ENCODE assay signal across 15 mouse cellular contexts in the genomic region with DNA sequence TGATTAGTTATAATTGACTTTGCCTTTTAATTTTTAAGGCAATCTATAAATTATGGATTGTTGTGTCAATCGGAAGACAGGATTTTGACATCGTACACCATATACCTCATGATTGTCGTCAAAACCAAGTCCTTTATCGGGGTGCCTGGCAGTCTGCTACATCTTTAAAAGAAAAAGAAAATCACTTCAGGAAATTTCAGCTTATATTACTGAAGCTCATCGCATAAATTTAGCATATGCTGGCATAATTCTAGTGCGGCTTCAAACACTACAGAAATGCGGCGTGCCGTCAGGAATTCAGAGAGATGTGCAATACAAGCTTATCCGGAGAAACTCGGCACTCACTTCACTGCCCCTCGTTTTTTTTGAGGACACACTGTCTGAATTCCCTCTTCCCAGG.
A peak's percentile ranks its signal among the peaks of the same experiment; 100 is the strongest.
DNase-seq lines count a peak whose midpoint lies in the region; ATAC-seq and TF ChIP-seq lines count a peak whose summit lies in the region.
"Had no signal": no experiment of that assay in that cellular context is flagged by ENCODE, and none has a peak within 500 bp of the region (broad histone marks: within the 10 kb centered on the region; RNA-seq: fewer than 3 reads in every experiment).

No protein-coding gene starts in this region.

- no peak overlapping the region for H3K9ac ChIP-seq in heart, embryonic 12.5 days
- H3K9ac ChIP-seq in neural tube, embryonic 13.5 days: no peak overlapping the region
- H3K9ac ChIP-seq: limb, embryonic 13.5 days; neural tube, embryonic 12.5 days had no signal

- H3K4me1 ChIP-seq in heart, embryonic 12.5 days (replicated peaks): peaks cover 3% of the 10 kb centered on the region; the same call in 1 of the 2 replicates
- H3K4me1 ChIP-seq in neural tube, embryonic 13.5 days (replicated peaks): peaks cover 29% of the 10 kb centered on the region

- peak overlapping the region; percentile 38 for H3K4me3 ChIP-seq in heart, embryonic 12.5 days
- peak overlapping the region; percentile 41 for H3K4me3 ChIP-seq in layer of hippocampus, adult 2 months
- no peak overlapping the region for H3K4me3 ChIP-seq in neural tube, embryonic 13.5 days
- H3K4me3 ChIP-seq: limb, embryonic 13.5 days; neural tube, embryonic 12.5 days had no signal

- ATAC-seq in heart, embryonic 12.5 days (ENCODE audit: insufficient number of reproducible peaks, low FRiP score): no peak
- ATAC-seq in neural tube, embryonic 13.5 days (ENCODE audit: low read depth): no peak
- ATAC-seq: activated CD4-positive, CD25-positive, alpha-beta regulatory T cell, adult 4 months had no signal

- H3K27me3 ChIP-seq in heart, embryonic 12.5 days (replicated peaks): no peaks in the 10 kb centered on the region
- no peaks in the 10 kb centered on the region for H3K27me3 ChIP-seq in neural tube, embryonic 13.5 days
- H3K27me3 ChIP-seq: CH12.LX; limb, embryonic 13.5 days; neural tube, embryonic 12.5 days had no signal

- no peak overlapping the region; the same call in 1 of the 2 replicates for H3K27ac ChIP-seq in heart, embryonic 12.5 days (ENCODE audit: poor library complexity, severe bottlenecking)
- H3K27ac ChIP-seq in layer of hippocampus, adult 2 months: peak overlapping the region; percentile 24; the same call in 1 of the 2 replicates
- peak overlapping the region; percentile 29; the same call in 1 of the 2 replicates for H3K27ac ChIP-seq in neural tube, embryonic 13.5 days (replicated peaks)
- H3K27ac ChIP-seq: limb, embryonic 13.5 days; neural tube, embryonic 12.5 days had no signal

- intact Hi-C loops in heart, postnatal 36 days (cut with DNase I): no loop called here

- no peaks in the 10 kb centered on the region for H3K36me3 ChIP-seq in heart, embryonic 12.5 days
- no peaks in the 10 kb centered on the region for H3K36me3 ChIP-seq in neural tube, embryonic 13.5 days
- H3K36me3 ChIP-seq: limb, embryonic 13.5 days; neural tube, embryonic 12.5 days had no signal

- WGBS in heart, embryonic 12.5 days: 65% methylated on average over 12 of the region's 12 CpGs
- WGBS in neural tube, embryonic 13.5 days: 86% methylated on average over 12 of the region's 12 CpGs

- H3K4me2 ChIP-seq in heart, embryonic 12.5 days: peak overlapping the region; percentile 50
- no peak overlapping the region for H3K4me2 ChIP-seq in neural tube, embryonic 13.5 days
- H3K4me2 ChIP-seq: limb, embryonic 13.5 days; neural tube, embryonic 12.5 days had no signal

- H3K9me3 ChIP-seq in heart, embryonic 12.5 days (replicated peaks): no peaks in the 10 kb centered on the region; the same call in 1 of the 2 replicates
- no peaks in the 10 kb centered on the region for H3K9me3 ChIP-seq in neural tube, embryonic 13.5 days
- H3K9me3 ChIP-seq: limb, embryonic 13.5 days; neural tube, embryonic 12.5 days had no signal

- no peak for TF ChIP-seq CTCF in layer of hippocampus, adult 2 months (conservative IDR thresholded peaks at IDR 0.05)

- no peak for DNase-seq in heart, postnatal 36 days
- DNase-seq in layer of hippocampus, adult 2 months (ENCODE audit: low spot score in 2 of 2): no peak
- no peak for DNase-seq in layer of hippocampus, adult 18-20 months (ENCODE audit: low spot score in 2 of 2)
- DNase-seq in neural tube, embryonic 10.5 days (ENCODE audit: extremely low spot score, low spot score): no peak
- DNase-seq in cerebellum, adult 9-11 months: no peak
- DNase-seq: kidney, adult 2 months; kidney, postnatal 36 days; layer of hippocampus, postnatal 36 days; thymus, postnatal 4 days had no signal
